Mouse (Mus musculus) CH12.LX (cell line): ENCODE measurements around the gene Sec31b.

Experiments used
- CHD1 ChIP-seq: IDR thresholded peaks from 2 replicates; pipeline ENCODE4 v1.6.1; 2012; ENCODE audit warnings: low read depth, low read length, improper control_type of control experiment, inconsistent platforms
- CTCF ChIP-seq, 2 experiments: IDR thresholded peaks in 1 of 2; conservative IDR thresholded peaks in 1 of 2; 2 replicates each; pipeline ENCODE4 v1.5.1; 2011 to 2012; ENCODE audit warnings: low read depth in 2 of 2, low read length in 2 of 2, improper control_type of control experiment in 1 of 2, inconsistent platforms in 1 of 2, mild to moderate bottlenecking in 1 of 2, moderate library complexity in 1 of 2
- EP300 ChIP-seq: IDR thresholded peaks from 2 replicates; pipeline ENCODE4 v1.6.1; 2011; ENCODE audit warnings: low read length, improper control_type of control experiment
- MAZ ChIP-seq: IDR thresholded peaks from 2 replicates; pipeline ENCODE4 v1.6.1; 2012; ENCODE audit warnings: low read depth, mild to moderate bottlenecking, inconsistent platforms, low read length, improper control_type of control experiment, moderate library complexity
- POLR2A ChIP-seq: IDR thresholded peaks from 2 replicates; pipeline ENCODE4 v1.6.1; 2011; ENCODE audit warnings: low read depth, mild to moderate bottlenecking, improper control_type of control experiment, low read length
- RAD21 ChIP-seq: IDR thresholded peaks from 2 replicates; pipeline ENCODE4 v1.6.1; 2011; ENCODE audit warnings: low read depth, mild to moderate bottlenecking, low read length, improper control_type of control experiment, moderate library complexity
- SMC3 ChIP-seq: IDR thresholded peaks from 2 replicates; pipeline ENCODE4 v1.6.1; 2011; ENCODE audit warnings: low read depth, low read length, improper control_type of control experiment

DNA sequence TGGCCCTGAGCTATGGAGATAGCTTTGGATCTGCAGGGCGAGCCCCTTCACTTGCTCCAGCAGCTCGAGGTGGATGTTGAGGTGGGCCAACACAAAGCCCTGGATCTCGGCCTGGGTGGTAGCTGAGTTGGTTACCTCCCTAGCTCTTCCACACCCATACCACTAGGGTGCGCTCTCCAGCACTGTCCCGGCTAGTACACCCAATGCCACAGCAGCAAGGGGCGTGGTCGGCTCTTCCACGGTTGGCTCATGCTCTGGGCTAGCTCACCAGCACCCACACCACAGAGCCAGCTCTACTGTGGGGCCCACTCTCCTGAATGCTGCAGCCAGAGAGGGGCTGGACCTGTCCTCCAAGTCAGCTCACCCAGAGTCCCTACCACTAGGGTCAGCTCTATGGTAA lies 58.4 kb downstream of the Sec31b start:
- TF ChIP-seq SMC3 (peak; percentile 84), CTCF (conservative IDR thresholded peaks at IDR 0.05 in 1 of 2, IDR thresholded peaks at IDR 0.05 in 1 of 2; ENCODE audit: low read depth in 2 of 2, low read length in 2 of 2) (peak; percentile 65 to 85), RAD21 (peak; percentile 67), EP300 (no peak), CHD1 (no peak), POLR2A (no peak), MAZ (no peak)
